Mouse (Mus musculus) heart, adult 8-10 months (tissue): ENCODE data around the gene Tinf2. TPM values are rescaled to one million over a fixed set of nuclear protein-coding genes. Genes with fewer than 3 reads are reported as not detected.

ENCODE experiments used
- DNase-seq: peaks from one replicate; pipeline ENCODE4 v3.0.0; 2022; ENCODE audit warnings: low spot score
- total RNA-seq, 4 experiments: library from RNA; stranded (reverse); gene quantifications; 2 replicates each; pipeline ENCODE4 v1.2.4; 2022

The Tinf2 gene
- total RNA-seq = 10 to 100 TPM; 11.1 to 15.2 (median 13.3) TPM

GRCm38 (mm10) chr14:55681160-55682117, at the start of gene Tinf2:
Gene Tinf2 (minus strand): TSS chr14:55681820.
- DNase-seq = peak; percentile 91

DNA sequence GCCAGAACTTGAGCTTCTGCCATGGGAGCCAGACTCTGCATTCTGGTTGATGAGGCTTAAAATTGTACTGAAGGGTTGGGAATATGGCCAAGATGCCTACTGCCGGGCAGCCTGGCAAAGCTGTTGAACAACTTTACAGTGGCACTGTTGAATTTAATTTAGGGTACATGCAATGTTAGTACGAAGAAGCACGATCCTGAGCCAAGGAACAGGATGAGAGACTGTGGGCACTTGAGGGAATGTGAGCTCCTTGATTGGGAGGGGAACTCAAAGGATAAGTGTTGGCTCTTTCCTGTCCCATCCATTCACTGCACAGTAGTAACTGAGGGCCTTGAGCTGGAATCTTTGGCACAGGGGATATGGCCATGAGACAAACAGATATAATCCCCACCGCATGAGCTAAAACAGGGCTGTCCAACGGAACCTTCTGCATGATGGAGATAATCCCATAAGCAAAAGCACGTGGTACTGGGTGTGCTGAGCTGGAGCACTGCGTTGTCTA, 49.0 kb upstream of the Tinf2 start:
- DNase-seq = no peak

DNA sequence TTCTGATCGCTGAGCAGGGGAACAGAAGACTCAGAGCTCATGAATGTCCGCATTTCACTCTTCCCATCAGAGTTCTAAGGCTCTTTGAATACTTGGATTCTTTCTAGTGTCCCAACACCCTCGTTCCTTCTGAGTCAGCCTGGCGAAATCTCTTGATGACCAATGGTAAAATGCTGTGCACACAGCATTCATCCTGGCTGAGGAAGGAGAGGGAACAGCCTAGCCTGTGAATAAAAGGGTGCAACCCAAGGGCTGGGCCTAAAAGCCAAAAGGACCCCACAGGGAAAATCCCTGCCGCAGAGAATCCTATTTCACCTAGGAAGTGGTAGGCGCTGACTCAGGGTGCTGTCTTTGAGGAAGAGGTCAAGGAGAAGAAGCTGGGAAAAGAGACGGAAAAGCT, 48.5 kb upstream of the Tinf2 start:
- no peak for DNase-seq

DNA sequence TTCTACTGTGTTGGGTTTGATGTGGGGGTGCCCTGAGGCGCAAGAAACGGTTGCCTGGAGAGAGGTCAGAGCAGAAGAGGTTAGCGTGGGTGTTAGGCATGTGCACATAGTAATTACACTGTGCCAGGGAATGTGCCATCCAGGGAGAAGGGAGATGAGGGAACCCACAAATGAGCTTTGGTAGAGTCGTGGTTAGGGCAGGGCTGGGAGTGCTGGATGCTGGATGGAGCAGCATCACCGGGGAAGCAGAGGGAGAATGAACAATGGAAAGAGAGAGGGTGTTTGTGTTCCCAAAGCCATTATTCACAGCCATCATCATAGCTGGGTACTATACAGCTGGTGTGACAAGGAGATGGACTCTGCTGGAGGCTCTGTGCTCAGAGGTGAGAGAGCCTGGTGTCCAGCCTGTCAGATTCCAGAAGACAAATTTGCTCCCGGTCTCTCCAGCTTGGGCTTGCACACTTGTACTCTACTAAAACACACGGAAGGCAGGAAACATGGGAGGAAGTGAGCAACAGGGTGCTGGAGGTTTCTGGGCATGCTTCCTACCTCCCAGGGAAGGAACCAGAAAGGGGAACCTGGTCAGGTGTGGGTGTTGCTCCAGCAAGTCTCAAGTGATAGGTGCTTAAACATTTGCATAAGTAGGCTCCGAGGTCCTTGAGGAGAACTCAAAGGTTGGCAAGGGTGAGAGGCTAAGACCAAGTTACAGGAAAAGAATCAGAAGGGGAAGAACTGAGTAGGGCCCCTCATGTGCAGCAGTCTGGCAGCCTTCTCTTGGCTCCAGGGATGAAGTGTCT, 46.5 kb upstream of the Tinf2 start:
- no peak for DNase-seq

DNA sequence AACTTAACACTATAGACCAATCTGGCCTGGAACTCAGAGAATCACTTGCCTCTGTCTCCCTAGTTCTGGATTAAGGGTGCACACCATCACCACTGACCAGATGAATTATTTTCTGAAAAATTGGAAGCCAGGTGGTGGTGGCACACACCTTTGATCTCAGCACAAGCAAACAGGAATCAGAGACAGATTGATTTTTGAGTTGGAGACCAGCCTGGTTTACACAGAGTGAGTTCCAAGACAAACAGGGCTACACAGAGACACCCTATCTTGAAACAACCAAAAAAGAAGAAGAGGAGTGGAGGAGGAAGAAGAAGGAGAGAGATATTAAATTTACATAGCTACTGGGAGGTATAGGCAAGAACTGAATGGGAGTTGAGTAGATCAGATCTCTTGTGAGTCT, 44.6 kb upstream of the Tinf2 start:
- DNase-seq = no peak

DNA sequence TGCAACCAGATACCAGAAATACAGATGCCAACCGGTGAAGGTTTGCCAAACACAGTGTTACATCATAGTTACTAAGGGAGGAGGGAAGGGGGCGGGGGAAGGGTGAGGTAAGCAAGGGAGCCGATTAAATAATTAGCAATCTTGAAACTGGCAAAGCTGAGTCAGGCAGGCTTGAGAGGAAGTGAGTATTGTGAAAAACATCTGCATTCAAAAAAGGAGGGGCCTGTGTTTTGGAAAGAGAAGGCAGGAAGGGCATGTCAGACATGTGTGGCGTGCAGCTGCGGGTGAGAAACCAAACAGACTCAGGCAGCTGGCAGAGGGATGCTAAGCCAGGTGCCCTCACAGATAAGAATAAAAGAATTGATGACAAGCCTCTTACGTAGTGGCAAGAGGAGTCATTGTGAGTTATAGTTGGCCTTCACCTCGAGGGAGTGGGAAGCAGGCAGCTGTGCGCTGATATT, 42.8 kb upstream of the Tinf2 start:
- peak; percentile 65 for DNase-seq

DNA sequence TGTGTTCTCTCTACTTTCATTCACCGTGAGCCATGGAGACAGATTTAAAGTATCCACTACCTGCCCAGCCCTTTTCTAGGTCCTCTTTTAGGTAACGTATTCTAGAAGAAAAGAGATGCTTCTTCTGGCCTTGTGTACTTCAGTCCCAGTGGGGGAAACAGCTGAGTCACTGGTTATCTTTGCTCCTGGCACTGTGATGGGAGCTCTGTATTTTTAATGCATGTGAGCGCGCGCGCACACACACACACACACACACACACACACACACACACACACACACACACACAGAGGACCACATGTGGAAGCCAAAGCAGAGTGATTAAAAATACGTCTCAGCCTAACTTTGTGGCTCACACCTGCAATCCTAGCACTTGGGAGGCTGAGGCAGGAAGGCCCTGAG, 41.8 kb upstream of the Tinf2 start:
- DNase-seq = no peak

DNA sequence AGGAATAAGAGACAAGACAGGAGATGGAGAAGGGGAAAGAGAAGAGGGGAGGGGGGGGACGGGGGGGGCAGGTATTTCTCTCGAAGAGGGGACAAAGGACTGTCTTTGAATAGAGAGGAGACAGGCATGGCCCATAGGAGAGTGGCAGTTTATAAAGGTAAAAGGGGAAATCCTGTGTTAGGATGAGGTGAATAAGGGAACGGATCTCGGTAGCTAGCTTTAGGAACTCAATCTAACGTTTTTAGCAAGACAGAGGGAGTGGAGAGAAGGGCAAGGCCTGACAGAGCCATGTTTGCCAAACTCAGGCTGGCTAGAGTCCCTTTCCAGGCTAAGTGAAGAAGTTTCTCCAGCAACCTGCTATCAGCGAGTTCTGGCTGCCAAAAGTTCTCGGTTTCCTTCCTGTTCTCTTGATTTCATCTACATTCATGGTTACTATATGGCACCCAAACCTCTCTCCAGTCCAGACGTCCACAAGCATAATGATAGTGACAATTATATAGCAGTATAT, 40.9 kb upstream of the Tinf2 start:
- no peak for DNase-seq

- peak; percentile 87 for DNase-seq
Observed at GRCm38 (mm10) chr14:55721700-55722437, 40.2 kb upstream of the Tinf2 start, which contains the start of gene Rabggta. Gene Rabggta (minus strand): TSS chr14:55722263.

DNA sequence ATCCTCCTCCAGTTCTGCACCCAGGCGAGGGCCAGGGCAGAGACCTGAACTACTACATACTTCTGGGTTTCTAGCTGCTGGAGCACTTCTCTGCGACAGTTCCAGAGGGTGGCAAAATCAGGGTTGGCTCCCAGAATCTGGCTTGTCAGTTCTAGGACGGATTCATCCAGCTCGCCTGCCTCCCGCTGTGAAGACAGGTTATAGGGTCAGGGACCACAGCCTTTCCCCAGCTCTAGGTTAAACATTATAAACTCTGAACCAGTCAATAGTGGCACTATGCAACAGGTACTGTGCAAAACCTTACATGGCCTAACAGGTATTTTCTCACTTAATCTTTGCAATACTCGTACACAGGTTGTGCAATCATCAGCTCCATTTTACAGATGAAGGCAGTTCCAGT, 39.5 kb upstream of the Tinf2 start:
- DNase-seq = no peak

- DNase-seq = no peak
Observed at GRCm38 (mm10) chr14:55720666-55721065, 39.0 kb upstream of the Tinf2 start.

GRCm38 (mm10) chr14:55719737-55720136, 38.1 kb upstream of the Tinf2 start:
- DNase-seq = no peak

DNA sequence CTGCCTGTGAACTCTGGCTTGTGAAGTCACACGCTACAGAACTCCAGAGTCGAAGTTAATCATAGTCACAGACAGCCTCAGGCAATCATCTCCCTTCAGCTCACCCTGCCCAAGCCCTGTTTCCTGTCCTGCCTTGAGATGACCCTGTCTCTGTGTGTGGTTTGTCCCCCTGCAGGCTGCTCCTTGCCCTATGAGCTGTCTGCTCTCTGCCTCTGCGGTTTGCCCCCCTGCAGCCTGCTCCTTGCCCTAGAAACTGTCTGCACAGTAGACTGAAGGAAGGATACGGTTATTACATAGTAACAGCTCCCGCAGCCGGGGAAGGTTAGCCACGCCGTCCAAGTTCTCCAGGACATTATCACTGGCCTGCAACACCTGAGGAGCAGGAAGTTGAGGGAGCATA, 35.3 kb upstream of the Tinf2 start:
- DNase-seq = no peak

GRCm38 (mm10) chr14:55716271-55716670, 34.7 kb upstream of the Tinf2 start:
- no peak for DNase-seq

DNA sequence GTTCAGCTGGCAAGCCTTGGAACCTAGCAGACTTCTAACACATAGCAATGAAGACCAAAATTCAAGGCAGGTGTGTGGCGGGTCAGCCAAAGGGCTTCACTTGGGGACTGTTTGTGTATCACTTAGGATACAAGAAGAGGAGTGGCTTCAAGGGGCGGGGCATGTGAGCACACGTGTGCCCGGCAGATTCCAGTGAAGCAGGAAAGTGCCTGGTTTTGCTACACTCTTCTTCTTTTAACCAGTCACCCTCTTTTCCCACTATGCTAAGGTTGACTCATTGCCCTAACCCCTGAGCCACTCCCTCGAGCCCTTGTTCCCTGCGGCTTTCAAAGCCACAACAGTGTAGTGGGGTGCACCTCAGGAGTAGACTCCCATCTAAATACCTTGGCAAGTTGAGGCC, 33.3 kb upstream of the Tinf2 start:
- no peak for DNase-seq

DNA sequence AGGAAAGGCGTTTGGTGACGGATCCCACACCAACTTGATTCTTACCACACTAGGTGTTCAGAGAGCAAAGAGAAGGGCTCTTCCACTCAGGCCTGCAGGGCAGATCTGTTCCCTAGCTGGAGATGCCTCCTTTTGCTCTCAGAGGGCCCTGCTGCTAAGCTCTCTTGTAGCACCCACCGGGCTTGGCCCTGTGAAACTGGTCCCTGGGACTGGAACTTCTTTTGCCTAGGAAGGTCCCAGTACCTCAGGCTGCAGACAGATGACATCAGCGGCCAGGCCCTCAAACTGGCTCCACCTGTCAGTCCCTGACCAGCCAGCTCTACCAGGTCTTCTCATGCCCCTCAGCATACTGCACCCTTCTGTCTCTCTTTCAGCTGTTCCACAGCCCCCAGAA, 32.1 kb upstream of the Tinf2 start, which contains the start of gene Tgm1:
Tgm1 (minus strand) TSS at position 198 of the 394 bp plus-strand sequence.
- DNase-seq = no peak

DNA sequence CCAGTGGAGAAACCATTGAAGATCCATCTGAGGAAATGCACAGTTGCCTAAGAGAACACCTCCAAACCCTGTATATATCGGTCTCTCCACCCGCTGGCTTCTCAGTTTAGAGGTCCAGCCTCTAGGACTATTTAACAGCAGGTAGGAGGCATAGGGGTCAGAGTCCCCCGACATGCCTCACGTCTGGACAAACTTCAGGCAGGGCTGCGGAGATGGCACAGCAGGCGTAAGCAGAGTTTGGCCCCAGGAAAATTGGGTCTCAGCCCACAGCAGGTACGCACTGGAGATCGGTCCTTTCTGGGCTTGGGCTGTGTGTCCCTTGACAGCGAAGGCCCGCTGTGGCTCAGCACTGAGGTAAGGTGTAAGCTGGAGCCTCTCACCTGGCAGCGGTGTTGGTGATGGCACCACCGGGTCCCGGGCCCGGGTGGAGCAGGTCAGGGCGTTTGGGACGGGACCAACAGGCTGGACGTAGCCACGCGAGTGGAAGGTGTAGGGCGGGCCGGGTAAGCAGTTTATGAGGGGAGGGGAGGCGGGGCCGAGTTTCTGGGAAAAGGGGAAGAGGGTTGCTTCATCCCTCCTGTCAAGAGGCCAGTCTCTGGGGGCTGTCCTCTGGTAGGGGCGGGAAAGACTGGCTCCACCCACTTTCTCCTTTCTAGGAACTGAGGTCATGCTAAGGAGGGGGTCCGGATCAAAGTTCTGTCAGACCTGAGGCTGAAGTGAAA, 31.5 kb upstream of the Tinf2 start:
- DNase-seq = peak; percentile 20

DNA sequence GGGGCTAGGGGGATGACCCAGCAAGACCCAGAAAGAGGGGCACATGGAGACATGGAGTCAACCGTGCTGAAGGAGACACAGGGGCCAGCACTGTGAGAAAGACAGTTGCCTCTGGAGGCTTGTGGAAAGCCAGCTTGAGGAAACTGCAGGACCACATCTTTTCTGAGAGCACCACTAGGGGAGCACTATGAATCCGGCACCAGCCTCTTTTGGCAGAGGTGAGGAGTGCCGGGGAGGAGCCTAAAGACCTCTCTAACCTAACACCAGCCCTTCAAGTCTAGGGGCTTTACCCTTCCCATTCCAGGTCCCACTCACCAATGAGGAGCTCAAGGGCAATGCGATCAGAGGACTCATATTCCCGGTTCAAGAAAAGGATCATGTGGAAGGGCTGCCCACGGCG, 30.2 kb upstream of the Tinf2 start:
- DNase-seq = no peak

DNA sequence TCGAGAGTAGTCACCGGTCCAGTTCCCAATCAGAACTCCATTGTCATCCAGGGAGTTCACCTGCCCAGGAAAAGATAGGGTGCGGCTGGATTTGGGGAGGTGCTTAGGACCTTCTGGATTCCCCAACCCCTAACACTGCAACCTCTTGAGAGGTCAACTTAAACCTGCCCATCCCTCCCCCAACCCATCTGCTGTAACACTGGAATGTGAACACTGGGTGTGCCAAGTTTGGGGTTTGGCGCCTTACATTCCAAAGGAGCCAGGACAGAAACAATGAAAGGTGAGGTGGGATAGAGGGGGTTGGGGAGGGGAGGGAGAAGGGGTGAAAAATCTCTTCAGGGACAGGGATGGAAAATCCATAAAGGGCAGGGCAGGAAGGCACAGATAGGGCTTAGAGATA, 27.9 kb upstream of the Tinf2 start:
- no peak for DNase-seq

DNA sequence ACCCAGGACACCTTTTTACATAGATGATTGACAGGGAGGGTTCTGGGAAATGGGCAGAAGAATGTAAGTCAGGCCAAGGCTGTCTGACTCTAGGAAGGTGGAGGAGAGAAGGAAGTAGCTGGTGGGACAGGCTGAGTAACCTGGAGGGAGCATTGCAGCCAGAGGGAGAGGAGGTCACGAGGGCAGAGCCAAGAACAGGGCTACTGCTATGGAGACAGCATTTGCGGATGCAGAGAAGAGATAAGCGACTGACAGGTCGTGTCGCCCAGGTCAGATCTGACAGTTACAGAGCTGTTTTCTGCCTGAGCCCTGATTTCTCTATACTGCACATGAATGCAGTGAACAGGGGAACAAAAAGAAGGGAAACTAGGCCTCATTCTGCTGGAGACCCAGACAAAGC, 25.8 kb upstream of the Tinf2 start:
- DNase-seq = no peak
